Mouse (Mus musculus) kidney, embryonic 14.5 days (tissue): ENCODE data around the gene Tmem208. TPM values are rescaled to one million over a fixed set of nuclear protein-coding genes. Genes with fewer than 3 reads are reported as not detected.
A peak's percentile ranks its signal among the peaks of the same experiment; 100 is the strongest.

Source experiments
- ATAC-seq: fragments of 200-750 bp; cut with Nextera tagmentation; 2 replicates; pipeline ENCODE4 v1.8.0; 2017; ENCODE audit warnings: moderate number of reproducible peaks, mild to moderate bottlenecking, moderate TSS enrichment, moderate library complexity; ENCODE audit not compliant: low FRiP score, low TSS enrichment
- H3K27ac ChIP-seq: fragments of 300-500 bp; sonication (generic); 2 replicates; pipeline ENCODE4 v1.5.1; 2014; ENCODE audit warnings: low read depth, mild to moderate bottlenecking, low read length, moderate library complexity, mixed read lengths
- H3K27me3 ChIP-seq: fragments of 300-500 bp; sonication (generic); 2 replicates; pipeline ENCODE4 v1.6.1; 2014; ENCODE audit warnings: mild to moderate bottlenecking, low read length; ENCODE audit not compliant: control insufficient read depth, insufficient read depth
- H3K36me3 ChIP-seq: fragments of 300-500 bp; sonication (generic); 2 replicates; pipeline ENCODE4 v1.6.1; 2014; ENCODE audit warnings: low read length, mixed read lengths; ENCODE audit not compliant: control insufficient read depth, insufficient read depth
- H3K4me1 ChIP-seq: fragments of 300-500 bp; sonication (generic); 2 replicates; pipeline ENCODE4 v1.6.1; 2014; ENCODE audit warnings: low read length, mixed read lengths; ENCODE audit not compliant: control insufficient read depth, insufficient read depth
- H3K4me2 ChIP-seq: fragments of 300-500 bp; sonication (generic); replicated peaks from 2 replicates; pipeline ENCODE4 v1.6.1; 2014; ENCODE audit warnings: low read depth, mild to moderate bottlenecking, low read length
- H3K4me3 ChIP-seq: fragments of 300-500 bp; sonication (generic); 2 replicates; pipeline ENCODE4 v1.5.1; 2014; ENCODE audit warnings: mild to moderate bottlenecking, low read length
- H3K9ac ChIP-seq: fragments of 300-500 bp; sonication (generic); 2 replicates; pipeline ENCODE4 v1.6.1; 2014; ENCODE audit warnings: low read depth, mild to moderate bottlenecking, low read length, moderate library complexity
- H3K9me3 ChIP-seq: fragments of 300-500 bp; sonication (generic); 2 replicates; pipeline ENCODE4 v1.6.1; 2016; ENCODE audit warnings: low read length; ENCODE audit not compliant: control insufficient read depth
- WGBS: fragments of 180-500 bp; shearing (Covaris S2); extraction: QIAGEN DNeasy Blood & Tissue Kit; methylation state at CpG from one replicate; pipeline ENCODE4 v1.1.7; 2014; 5-methylcytosine and 5-hydroxymethylcytosine counted together
- polyA plus RNA-seq: library from polyadenylated mRNA; unstranded; fragments of >200 nt; fragmentation: Nextera tagmentation; extraction: Ambion mirVana; gene quantifications from 2 replicates; pipeline ENCODE4 v1.2.1, GENCODE M21; 2014

Tmem208 gene
- polyA plus RNA-seq, 1 experiment from 2014 or later, result 120 TPM

GRCm38 (mm10) chr8:105313622-105314402, 12.3 kb upstream of the Tmem208 start:
- no peak overlapping the region for H3K4me3 ChIP-seq
- no peak overlapping the region for H3K27ac ChIP-seq
- no peaks in the 10 kb centered on the region for H3K4me1 ChIP-seq
- H3K9ac ChIP-seq, result no peak overlapping the region
- ATAC-seq, result no peak
- no peaks in the 10 kb centered on the region for H3K9me3 ChIP-seq
- 75% methylated on average over 9 of the region's 9 CpGs for WGBS
- H3K4me2 ChIP-seq, result no peak overlapping the region
- H3K27me3 ChIP-seq, result no peaks in the 10 kb centered on the region
- H3K36me3 ChIP-seq, result peaks cover 55% of the 10 kb centered on the region; the same call in 1 of the 2 replicates

- H3K36me3 ChIP-seq, result peaks cover 56% of the 10 kb centered on the region; the same call in 1 of the 2 replicates
- no peaks in the 10 kb centered on the region for H3K4me1 ChIP-seq
- H3K27ac ChIP-seq, result no peak overlapping the region
- H3K4me2 ChIP-seq, result no peak overlapping the region
- no peak overlapping the region for H3K4me3 ChIP-seq
- WGBS, result 88% methylated on average over 18 of the region's 18 CpGs
- H3K27me3 ChIP-seq, result no peaks in the 10 kb centered on the region
- no peaks in the 10 kb centered on the region for H3K9me3 ChIP-seq
- ATAC-seq, result no peak
- H3K9ac ChIP-seq, result no peak overlapping the region
These were observed 10.9 kb upstream of the Tmem208 start for GRCm38 (mm10) chr8:105315073-105315769.

- no peak overlapping the region for H3K4me2 ChIP-seq
- no peak overlapping the region for H3K27ac ChIP-seq
- H3K4me1 ChIP-seq, result no peaks in the 10 kb centered on the region
- no peak for ATAC-seq
- no peak overlapping the region for H3K4me3 ChIP-seq
- H3K9ac ChIP-seq, result no peak overlapping the region
- WGBS, result 92% methylated on average over 4 of the region's 4 CpGs
- H3K9me3 ChIP-seq, result no peaks in the 10 kb centered on the region
- peaks cover 48% of the 10 kb centered on the region; the same call in 1 of the 2 replicates for H3K36me3 ChIP-seq
- H3K27me3 ChIP-seq, result no peaks in the 10 kb centered on the region
These were observed 8.2 kb upstream of the Tmem208 start for GRCm38 (mm10) chr8:105317941-105318340.

- Histone ChIP-seq H3K36me3 (peaks cover 46% of the 10 kb centered on the region; the same call in 1 of the 2 replicates), H3K4me1 (no peaks in the 10 kb centered on the region), H3K27ac (no peak overlapping the region), H3K9me3 (no peaks in the 10 kb centered on the region), H3K4me3 (no peak overlapping the region), H3K9ac (no peak overlapping the region), H3K4me2 (no peak overlapping the region), H3K27me3 (no peaks in the 10 kb centered on the region)
- no peak for ATAC-seq
- WGBS, result 82% methylated on average over 11 of the region's 11 CpGs
These were observed 7.4 kb upstream of the Tmem208 start for GRCm38 (mm10) chr8:105318662-105319190.

- H3K4me2 ChIP-seq, result no peak overlapping the region
- WGBS, result 89% methylated on average over 4 of the region's 4 CpGs
- ATAC-seq, result no peak
- no peak overlapping the region for H3K4me3 ChIP-seq
- H3K27me3 ChIP-seq, result no peaks in the 10 kb centered on the region
- no peak overlapping the region for H3K27ac ChIP-seq
- H3K9me3 ChIP-seq, result no peaks in the 10 kb centered on the region
- H3K9ac ChIP-seq, result no peak overlapping the region
- peaks cover 15% of the 10 kb centered on the region for H3K4me1 ChIP-seq
- peaks cover 20% of the 10 kb centered on the region for H3K36me3 ChIP-seq
These were observed 3.0 kb upstream of the Tmem208 start for GRCm38 (mm10) chr8:105323183-105323582.

- Histone ChIP-seq H3K9ac (peak overlapping the region; percentile 79), H3K27ac (no peak overlapping the region), H3K36me3 (peaks cover 37% of the 10 kb centered on the region), H3K9me3 (no peaks in the 10 kb centered on the region), H3K4me2 (peak overlapping the region; percentile 74), H3K4me3 (peak overlapping the region; percentile 93), H3K27me3 (no peaks in the 10 kb centered on the region), H3K4me1 (peaks cover 15% of the 10 kb centered on the region)
- WGBS, result under 1% methylated on average over 12 of the region's 12 CpGs
- ATAC-seq, result peak; percentile 76; the same call in 1 of the 2 replicates
These were observed 487 bp upstream of the Tmem208 start for GRCm38 (mm10) chr8:105325641-105326093.

- Histone ChIP-seq H3K4me1 (peaks cover 15% of the 10 kb centered on the region), H3K36me3 (peaks cover 50% of the 10 kb centered on the region), H3K4me3 (peak overlapping the region; percentile 93), H3K9ac (peak overlapping the region; percentile 79), H3K9me3 (no peaks in the 10 kb centered on the region), H3K27ac (no peak overlapping the region), H3K4me2 (peak overlapping the region; percentile 70), H3K27me3 (no peaks in the 10 kb centered on the region)
- 42% methylated on average over 6 of the region's 6 CpGs for WGBS
- no peak for ATAC-seq
These were observed 814 bp downstream of the Tmem208 start for GRCm38 (mm10) chr8:105326968-105327367.

- peaks cover 65% of the 10 kb centered on the region for H3K36me3 ChIP-seq
- no peak overlapping the region for H3K4me3 ChIP-seq
- H3K4me2 ChIP-seq, result no peak overlapping the region
- H3K9me3 ChIP-seq, result no peaks in the 10 kb centered on the region
- H3K4me1 ChIP-seq, result peaks cover 9% of the 10 kb centered on the region
- H3K27me3 ChIP-seq, result no peaks in the 10 kb centered on the region
- H3K9ac ChIP-seq, result no peak overlapping the region
- H3K27ac ChIP-seq, result no peak overlapping the region
- 95% methylated on average over 12 of the region's 12 CpGs for WGBS
- no peak for ATAC-seq
These were observed 4.2 kb downstream of the Tmem208 start for GRCm38 (mm10) chr8:105330325-105330724.

- ATAC-seq, result no peak
- H3K27ac ChIP-seq, result no peak overlapping the region
- H3K4me1 ChIP-seq, result peaks cover 8% of the 10 kb centered on the region
- H3K36me3 ChIP-seq, result peaks cover 76% of the 10 kb centered on the region
- WGBS, result 95% methylated on average over 22 of the region's 22 CpGs
- no peak overlapping the region for H3K4me3 ChIP-seq
- no peaks in the 10 kb centered on the region for H3K27me3 ChIP-seq
- H3K4me2 ChIP-seq, result no peak overlapping the region
- no peaks in the 10 kb centered on the region for H3K9me3 ChIP-seq
- H3K9ac ChIP-seq, result no peak overlapping the region
These were observed 5.3 kb downstream of the Tmem208 start for GRCm38 (mm10) chr8:105331469-105331868.
